Mouse (Mus musculus): ENCODE results near the gene Umps. TPM values are rescaled to one million over a fixed set of nuclear protein-coding genes. Genes with fewer than 3 reads are reported as not detected.

Umps gene
- polyA plus RNA-seq, 1 experiment from 2014 or later: 71.1 TPM

- 57% methylated on average over 5 of the region's 5 CpGs for WGBS
- H3K9ac ChIP-seq: no peak overlapping the region
- H3K27me3 ChIP-seq (ENCODE audit: insufficient read depth, low read length): no peaks in the 10 kb centered on the region
- H3K27ac ChIP-seq (ENCODE audit: low read depth): peak overlapping the region; percentile 37; the same call in 1 of the 2 replicates
- peaks cover 30% of the 10 kb centered on the region for H3K4me1 ChIP-seq (ENCODE audit: insufficient read depth)
- no peak for DNase-seq
- H3K4me3 ChIP-seq (ENCODE audit: low read depth, low read length): no peak overlapping the region
- no peak for TF ChIP-seq CTCF (IDR thresholded peaks at IDR 0.05; ENCODE audit: low read depth)
- no peak for ATAC-seq (ENCODE audit: insufficient read depth)
- no peaks in the 10 kb centered on the region for H3K9me3 ChIP-seq (ENCODE audit: low read depth, low read length)
- H3K4me2 ChIP-seq: no peak overlapping the region
- H3K36me3 ChIP-seq (ENCODE audit: insufficient read depth): no peaks in the 10 kb centered on the region
These were observed 34.7 kb downstream of the Umps start for GRCm38 (mm10) chr16:33932126-33932525.

- no peak for TF ChIP-seq CTCF (IDR thresholded peaks at IDR 0.05; ENCODE audit: low read depth)
- WGBS: 33% methylated on average over 2 of the region's 2 CpGs
- H3K9me3 ChIP-seq (ENCODE audit: low read depth, low read length): no peaks in the 10 kb centered on the region
- H3K27ac ChIP-seq (ENCODE audit: low read depth): 0 out of 2 replicates have a peak overlapping the region, but pooled peaks have one; percentile 37
- ATAC-seq (ENCODE audit: insufficient read depth): no peak
- DNase-seq: no peak
- H3K27me3 ChIP-seq (ENCODE audit: insufficient read depth, low read length): no peaks in the 10 kb centered on the region
- no peaks in the 10 kb centered on the region for H3K36me3 ChIP-seq (ENCODE audit: insufficient read depth)
- no peak overlapping the region for H3K4me3 ChIP-seq (ENCODE audit: low read depth, low read length)
- H3K9ac ChIP-seq: no peak overlapping the region
- peaks cover 30% of the 10 kb centered on the region for H3K4me1 ChIP-seq (ENCODE audit: insufficient read depth)
- H3K4me2 ChIP-seq: no peak overlapping the region
These were observed 35.2 kb downstream of the Umps start for GRCm38 (mm10) chr16:33931682-33932081.

GRCm38 (mm10) chr16:33930785-33931184, 36.1 kb downstream of the Umps start:
- H3K27ac ChIP-seq (ENCODE audit: low read depth): no peak overlapping the region
- no peak overlapping the region for H3K4me3 ChIP-seq (ENCODE audit: low read depth, low read length)
- H3K36me3 ChIP-seq (ENCODE audit: insufficient read depth): no peaks in the 10 kb centered on the region
- DNase-seq: no peak
- no peaks in the 10 kb centered on the region for H3K27me3 ChIP-seq (ENCODE audit: insufficient read depth, low read length)
- no peaks in the 10 kb centered on the region for H3K9me3 ChIP-seq (ENCODE audit: low read depth, low read length)
- no peak overlapping the region for H3K9ac ChIP-seq
- no peak overlapping the region for H3K4me2 ChIP-seq
- no peak for ATAC-seq (ENCODE audit: insufficient read depth)
- TF ChIP-seq CTCF (IDR thresholded peaks at IDR 0.05; ENCODE audit: low read depth): no peak
- 72% methylated on average over 6 of the region's 6 CpGs for WGBS
- H3K4me1 ChIP-seq (ENCODE audit: insufficient read depth): peaks cover 27% of the 10 kb centered on the region

- WGBS: 38% methylated on average over 9 of the region's 9 CpGs
- H3K4me2 ChIP-seq: no peak overlapping the region; the same call in 1 of the 2 replicates
- no peaks in the 10 kb centered on the region for H3K27me3 ChIP-seq (ENCODE audit: insufficient read depth, low read length)
- ATAC-seq (ENCODE audit: insufficient read depth): peak; percentile 76; the same call in 1 of the 2 replicates
- peak; percentile 88 for DNase-seq
- TF ChIP-seq CTCF (IDR thresholded peaks at IDR 0.05; ENCODE audit: low read depth): no peak
- no peaks in the 10 kb centered on the region for H3K36me3 ChIP-seq (ENCODE audit: insufficient read depth)
- no peak overlapping the region for H3K9ac ChIP-seq
- H3K4me1 ChIP-seq (ENCODE audit: insufficient read depth): peaks cover 20% of the 10 kb centered on the region
- H3K9me3 ChIP-seq (ENCODE audit: low read depth, low read length): no peaks in the 10 kb centered on the region
- no peak overlapping the region for H3K4me3 ChIP-seq (ENCODE audit: low read depth, low read length)
- H3K27ac ChIP-seq (ENCODE audit: low read depth): peak overlapping the region; percentile 31; the same call in 1 of the 2 replicates
These were observed 37.9 kb downstream of the Umps start for GRCm38 (mm10) chr16:33928788-33929462.

GRCm38 (mm10) chr16:33927263-33927824, 39.5 kb downstream of the Umps start:
- H3K27me3 ChIP-seq (ENCODE audit: insufficient read depth, low read length): no peaks in the 10 kb centered on the region
- WGBS: 65% methylated on average over 6 of the region's 6 CpGs
- ATAC-seq (ENCODE audit: insufficient read depth) (no peak), DNase-seq (no peak)
- H3K36me3 ChIP-seq (ENCODE audit: insufficient read depth): no peaks in the 10 kb centered on the region
- no peak overlapping the region for H3K4me3 ChIP-seq (ENCODE audit: low read depth, low read length)
- H3K9ac ChIP-seq: no peak overlapping the region
- H3K27ac ChIP-seq (ENCODE audit: low read depth): no peak overlapping the region
- no peak overlapping the region for H3K4me2 ChIP-seq
- no peaks in the 10 kb centered on the region for H3K9me3 ChIP-seq (ENCODE audit: low read depth, low read length)
- no peak; the same call in 1 of the 2 replicates for TF ChIP-seq CTCF (IDR thresholded peaks at IDR 0.05; ENCODE audit: low read depth)
- peaks cover 22% of the 10 kb centered on the region for H3K4me1 ChIP-seq (ENCODE audit: insufficient read depth)

GRCm38 (mm10) chr16:33923758-33924157, 43.1 kb downstream of the Umps start:
- Histone ChIP-seq H3K9ac (no peak overlapping the region), H3K4me2 (no peak overlapping the region), H3K27me3 (ENCODE audit: insufficient read depth, low read length) (no peaks in the 10 kb centered on the region), H3K4me3 (ENCODE audit: low read depth, low read length) (no peak overlapping the region), H3K4me1 (ENCODE audit: insufficient read depth) (peaks cover 23% of the 10 kb centered on the region), H3K27ac (ENCODE audit: low read depth) (no peak overlapping the region), H3K36me3 (ENCODE audit: insufficient read depth) (peaks cover 14% of the 10 kb centered on the region; the same call in 1 of the 2 replicates), H3K9me3 (ENCODE audit: low read depth, low read length) (no peaks in the 10 kb centered on the region)
- ATAC-seq (ENCODE audit: insufficient read depth) (no peak), DNase-seq (no peak)
- WGBS: 84% methylated on average over 8 of the region's 8 CpGs
- TF ChIP-seq CTCF (IDR thresholded peaks at IDR 0.05; ENCODE audit: low read depth): no peak

- DNase-seq (no peak), ATAC-seq (ENCODE audit: insufficient read depth) (no peak)
- H3K27me3 ChIP-seq (ENCODE audit: insufficient read depth, low read length): no peaks in the 10 kb centered on the region
- WGBS: 57% methylated on average over 5 of the region's 5 CpGs
- peaks cover 15% of the 10 kb centered on the region; the same call in 1 of the 2 replicates for H3K36me3 ChIP-seq (ENCODE audit: insufficient read depth)
- H3K4me3 ChIP-seq (ENCODE audit: low read depth, low read length): no peak overlapping the region
- no peaks in the 10 kb centered on the region for H3K9me3 ChIP-seq (ENCODE audit: low read depth, low read length)
- H3K4me1 ChIP-seq (ENCODE audit: insufficient read depth): peaks cover 22% of the 10 kb centered on the region
- TF ChIP-seq CTCF (IDR thresholded peaks at IDR 0.05; ENCODE audit: low read depth): no peak
- H3K4me2 ChIP-seq: no peak overlapping the region
- H3K27ac ChIP-seq (ENCODE audit: low read depth): peak overlapping the region; percentile 77
- H3K9ac ChIP-seq: no peak overlapping the region
These were observed 43.9 kb downstream of the Umps start for GRCm38 (mm10) chr16:33923001-33923316.

All from lung, embryonic 14.5 days (tissue).